Mouse (Mus musculus) adipocyte (in vitro differentiated cells): ENCODE data around the gene 4930426L09Rik.
A peak's percentile ranks its signal among the peaks of the same experiment; 100 is the strongest.

Experiments used
- DNase-seq: peaks from one replicate; pipeline ENCODE4 v3.0.0-alpha.2; 2016; ENCODE audit warnings: low spot score

The 4930426L09Rik gene

GRCm38 (mm10) chr2:18998054-18998478 lies at the start of gene 4930426L09Rik, which contains the start of gene Pip4k2a:
4930426L09Rik (plus strand) TSS chr2:18998343.
Pip4k2a (minus strand) TSS chr2:18998126.
- DNase-seq, result peak; percentile 69

DNA sequence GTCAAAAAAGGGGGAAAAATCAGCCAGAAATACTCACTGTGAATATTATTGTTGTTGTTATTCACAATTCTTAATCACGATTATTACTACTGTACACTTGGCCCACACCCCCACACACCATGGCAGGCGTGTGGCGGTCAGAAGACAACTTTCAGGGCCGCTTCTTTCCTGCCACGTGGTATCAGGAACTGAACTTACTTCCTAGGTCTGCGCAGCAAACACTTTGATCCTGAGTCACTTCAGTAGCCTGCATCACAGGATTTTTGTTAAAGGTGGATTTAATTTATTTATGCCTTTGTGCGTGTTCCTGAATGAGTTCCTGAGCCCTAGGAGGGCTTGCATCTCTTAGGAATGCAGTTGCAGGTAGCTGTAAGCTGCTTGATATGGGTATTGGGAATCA lies 49.4 kb upstream of the 4930426L09Rik start:
- DNase-seq, result no peak

GRCm38 (mm10) chr2:18950758-18951157 lies 47.4 kb upstream of the 4930426L09Rik start:
- no peak for DNase-seq

GRCm38 (mm10) chr2:18952102-18952673 lies 46.0 kb upstream of the 4930426L09Rik start:
- no peak for DNase-seq

- no peak for DNase-seq
These were observed 43.7 kb upstream of the 4930426L09Rik start for GRCm38 (mm10) chr2:18954422-18954821.

DNA sequence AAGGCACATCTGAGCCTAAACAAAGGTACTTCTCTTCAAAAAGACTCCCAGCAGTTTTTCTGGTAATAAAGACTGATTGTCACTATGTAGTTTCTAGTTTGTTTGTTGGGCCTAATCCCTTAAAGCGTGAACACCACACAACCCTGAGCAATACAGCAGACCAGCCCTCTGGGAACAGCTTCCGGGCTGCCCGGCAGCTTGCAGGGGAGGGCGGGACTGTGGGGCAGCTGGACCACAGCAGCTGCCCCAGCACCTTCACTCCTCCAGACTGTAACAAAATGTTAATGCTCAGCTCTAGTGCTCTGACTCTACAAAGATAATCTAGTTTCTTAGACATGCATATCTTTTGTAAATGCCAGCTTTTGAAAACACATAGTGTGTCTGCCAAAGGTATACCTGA lies 43.1 kb upstream of the 4930426L09Rik start:
- no peak for DNase-seq

- DNase-seq, result no peak
These were observed 42.5 kb upstream of the 4930426L09Rik start for GRCm38 (mm10) chr2:18955671-18956070.

DNA sequence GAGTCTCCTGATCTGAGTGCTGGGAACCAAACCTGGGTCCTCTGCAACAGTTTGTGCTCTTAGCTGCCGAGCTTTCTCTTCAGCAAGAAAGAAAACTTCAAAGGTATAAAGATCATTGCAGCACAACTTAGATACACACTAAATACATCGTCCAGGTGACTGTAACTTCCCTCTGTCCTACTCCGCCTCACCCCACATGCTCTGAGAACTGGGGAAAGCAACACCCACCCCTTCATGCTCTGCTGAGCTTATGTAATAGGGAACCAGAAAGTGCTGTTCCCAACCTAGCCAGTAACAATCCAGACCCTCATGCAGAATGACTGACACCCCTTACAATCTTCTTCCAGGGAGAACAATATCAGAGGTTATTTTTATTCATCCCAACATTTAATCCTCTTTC lies 41.7 kb upstream of the 4930426L09Rik start:
- DNase-seq, result no peak

DNA sequence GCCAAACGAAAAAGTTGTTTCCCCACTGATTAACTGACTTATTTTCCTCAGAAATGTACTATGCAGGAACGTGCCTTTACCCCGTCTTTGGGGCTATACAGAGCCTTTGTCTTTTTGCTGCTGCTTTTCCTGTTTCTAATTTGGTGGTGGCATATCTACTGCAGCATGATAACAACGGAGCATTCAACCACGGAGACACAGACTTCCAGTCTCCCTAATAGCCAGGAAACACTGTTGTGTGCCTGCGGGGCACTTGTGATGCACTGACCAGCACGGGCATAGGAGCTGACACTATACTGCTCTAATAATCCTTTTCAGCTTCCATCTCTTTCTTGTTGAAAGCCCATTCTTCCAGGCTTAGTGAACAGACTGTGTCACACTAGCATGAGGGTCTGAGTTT lies 41.2 kb upstream of the 4930426L09Rik start:
- DNase-seq, result no peak

GRCm38 (mm10) chr2:18957459-18957858 lies 40.7 kb upstream of the 4930426L09Rik start:
- DNase-seq, result no peak

GRCm38 (mm10) chr2:18958044-18958443 lies 40.1 kb upstream of the 4930426L09Rik start:
- DNase-seq, result no peak

DNA sequence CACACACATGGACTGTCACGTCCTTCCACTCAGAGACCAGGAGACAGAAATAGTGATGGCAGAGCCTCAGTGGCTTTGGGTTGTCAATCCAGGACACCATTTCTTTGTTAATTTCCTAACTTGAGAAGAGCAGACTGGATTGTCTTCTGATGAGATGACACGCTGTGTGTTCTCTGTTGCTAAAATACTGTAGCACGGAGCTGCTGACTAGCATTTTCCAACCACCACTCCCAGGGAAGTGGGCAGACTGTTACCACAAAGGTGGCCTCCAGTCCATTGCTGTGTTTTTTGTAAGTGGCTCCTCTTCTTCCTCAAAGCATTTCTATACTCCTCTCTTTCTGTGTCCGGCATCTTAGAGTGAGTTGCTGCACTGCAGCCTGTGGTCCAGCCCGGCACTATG lies 39.6 kb upstream of the 4930426L09Rik start:
- no peak for DNase-seq

GRCm38 (mm10) chr2:18959008-18959407 lies 39.1 kb upstream of the 4930426L09Rik start:
- DNase-seq, result no peak

DNA sequence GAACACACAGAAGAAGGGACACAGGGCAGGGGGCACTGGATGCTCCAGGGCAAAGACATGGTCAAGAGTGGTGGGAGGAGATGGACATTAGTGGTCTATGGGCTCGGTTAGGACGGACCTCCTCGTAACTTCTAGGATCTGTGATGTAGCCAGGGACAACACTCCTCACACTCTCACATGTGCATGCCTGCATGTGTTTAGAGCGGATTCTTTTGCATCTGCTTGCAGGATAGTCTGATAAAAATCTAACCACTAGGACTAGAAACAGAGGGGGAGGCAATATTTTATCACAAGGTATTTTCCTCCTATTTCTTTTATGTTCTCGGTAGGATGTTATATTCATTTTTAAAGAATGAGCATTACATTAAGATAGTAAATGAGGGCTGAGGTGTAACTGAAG lies 38.6 kb upstream of the 4930426L09Rik start:
- no peak for DNase-seq

DNA sequence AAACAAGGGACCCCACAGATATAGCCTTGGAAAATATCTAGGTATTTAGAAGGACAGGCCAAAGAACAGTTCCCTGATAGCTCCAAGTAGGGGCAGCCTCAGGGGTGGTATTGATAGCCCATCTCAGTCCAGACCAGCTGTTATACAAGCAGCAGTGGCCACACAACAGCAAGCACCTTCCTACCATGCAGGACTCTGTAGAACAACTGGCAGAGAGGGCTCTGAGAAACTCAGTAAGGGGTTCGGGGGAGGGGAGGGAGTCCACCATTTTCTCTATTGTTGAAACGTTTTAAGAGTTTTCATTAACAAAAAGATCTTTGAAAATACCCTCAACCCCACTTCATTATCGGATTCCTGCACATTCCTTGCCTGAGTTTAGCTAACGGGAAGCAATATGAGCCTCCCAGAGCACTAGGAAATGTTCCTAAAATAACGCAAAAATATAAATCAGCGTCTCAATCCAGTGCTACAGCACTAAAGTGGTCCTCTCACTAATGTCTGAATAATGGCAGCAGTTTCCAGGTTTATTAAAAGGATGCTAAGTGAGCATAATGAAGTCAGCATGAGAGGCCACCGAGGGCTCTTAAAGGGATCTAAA lies 37.7 kb upstream of the 4930426L09Rik start:
- no peak for DNase-seq

GRCm38 (mm10) chr2:18962502-18962901 lies 35.6 kb upstream of the 4930426L09Rik start:
- DNase-seq, result no peak

DNA sequence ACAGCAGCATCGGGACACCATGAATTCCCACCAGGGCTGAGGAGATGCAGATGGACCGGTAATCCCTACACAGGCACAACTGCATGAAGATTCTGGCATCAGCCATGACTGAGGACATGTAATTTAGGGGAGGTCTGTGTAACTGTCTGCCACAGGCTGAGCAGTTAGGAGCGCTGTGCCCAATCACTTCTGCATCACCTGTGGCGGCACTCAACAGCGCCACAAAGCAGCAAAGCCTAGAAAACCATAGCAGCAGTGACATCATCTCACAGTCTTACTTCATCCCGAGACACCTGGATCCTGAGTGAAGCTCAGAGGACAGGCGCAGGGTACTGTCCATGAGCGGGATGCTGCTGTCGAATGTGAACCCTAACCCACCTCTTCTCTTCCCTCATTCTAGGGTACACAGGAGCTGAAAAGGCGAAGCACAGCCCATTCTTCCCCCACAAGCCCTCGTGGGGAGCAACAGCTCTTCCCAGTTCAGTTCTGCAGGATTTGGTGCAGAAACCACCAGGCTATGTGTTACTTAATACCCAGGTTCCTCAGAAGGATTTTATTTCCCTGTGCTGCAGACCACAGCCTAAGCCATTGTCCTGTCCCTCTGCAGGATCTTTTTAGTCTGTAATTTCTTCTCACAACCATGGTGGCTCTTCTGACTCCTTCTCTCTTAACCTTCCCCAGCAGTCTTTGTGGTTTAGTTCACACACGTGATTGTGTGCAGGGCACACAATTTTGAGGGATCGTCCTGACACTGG lies 34.7 kb upstream of the 4930426L09Rik start:
- no peak for DNase-seq

DNA sequence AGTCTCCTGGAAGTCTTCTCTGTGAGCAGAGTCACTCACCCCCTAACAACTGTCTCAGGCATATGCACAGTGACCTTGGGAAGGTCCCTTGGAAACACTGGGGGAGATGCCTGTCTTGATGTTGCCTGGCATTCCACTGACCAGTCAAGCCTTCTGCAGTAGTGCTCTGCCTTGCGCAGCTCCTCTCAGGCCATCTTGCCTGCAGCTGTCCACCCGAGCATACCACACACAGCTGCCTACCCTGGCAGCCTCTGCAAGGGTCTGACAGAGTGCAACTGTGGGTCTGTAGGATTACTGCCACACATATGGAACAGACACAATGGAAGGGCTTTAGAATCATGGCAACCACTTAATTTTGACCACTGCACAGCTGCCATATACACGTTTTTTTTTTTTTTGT lies 33.0 kb upstream of the 4930426L09Rik start:
- no peak for DNase-seq

- no peak for DNase-seq
These were observed 32.2 kb upstream of the 4930426L09Rik start for GRCm38 (mm10) chr2:18965950-18966349.

DNA sequence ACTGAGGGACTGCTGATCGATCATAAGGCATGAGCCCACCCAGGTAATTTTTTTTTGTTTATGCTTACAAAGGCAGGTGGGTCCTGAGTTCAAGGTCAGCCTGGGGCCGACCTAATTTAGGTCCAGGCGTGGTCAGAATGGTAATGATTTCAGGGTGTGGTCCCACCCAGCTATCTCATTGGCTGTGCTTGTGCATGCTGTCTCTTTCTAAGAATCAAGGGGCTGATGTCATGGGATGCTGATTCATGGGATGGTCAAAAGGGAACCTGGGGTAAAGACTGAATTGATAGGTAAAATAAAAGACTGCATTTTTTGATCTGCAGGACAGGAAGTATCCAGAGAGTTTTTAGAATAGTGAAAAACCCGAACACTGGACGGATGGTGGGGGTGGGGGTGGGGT lies 31.6 kb upstream of the 4930426L09Rik start:
- DNase-seq, result no peak

GRCm38 (mm10) chr2:18967451-18968063 lies 30.6 kb upstream of the 4930426L09Rik start:
- DNase-seq, result no peak

GRCm38 (mm10) chr2:18969066-18969681 lies 29.0 kb upstream of the 4930426L09Rik start:
- DNase-seq, result no peak
